Mouse (Mus musculus) heart, adult 2 months (tissue): ENCODE results near the gene Enah.

Experiments used
- CTCF ChIP-seq: fragments of 200-600 bp; IDR thresholded peaks from 2 replicates; pipeline ENCODE4 v1.8.1; 2022; ENCODE audit warnings: antibody characterized with exemption, mild to moderate bottlenecking, moderate library complexity
- EP300 ChIP-seq: fragments of 200-500 bp; IDR thresholded peaks from 2 replicates; pipeline ENCODE4 v1.6.1; 2011; ENCODE audit warnings: low read depth, low read length, control low read depth; ENCODE audit not compliant: insufficient read depth
- POLR2A ChIP-seq: fragments of 200-500 bp; IDR thresholded peaks from 2 replicates; pipeline ENCODE4 v1.6.1; 2011; ENCODE audit warnings: mild to moderate bottlenecking, low read depth, low read length, control low read depth; ENCODE audit not compliant: insufficient read depth

DNA sequence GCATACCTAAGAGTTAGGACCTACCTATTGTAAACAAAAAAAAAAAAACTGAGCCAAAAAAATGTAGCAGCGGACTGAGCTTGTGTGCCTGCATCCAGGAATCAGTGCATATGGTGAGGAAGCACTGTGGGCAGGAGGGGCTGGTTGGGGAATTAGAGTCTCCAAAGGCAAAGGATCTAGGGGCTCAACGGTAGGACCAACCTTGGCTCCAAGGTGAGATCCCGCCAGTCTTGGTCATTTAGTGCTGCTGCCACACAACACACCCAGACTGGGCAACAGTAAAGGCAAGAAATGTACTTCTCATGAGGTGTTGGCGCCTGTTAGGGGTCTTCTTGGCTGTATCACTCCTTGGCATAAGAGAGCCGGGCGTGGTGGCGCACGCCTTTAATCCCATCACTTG, 43.0 kb upstream of the Enah start:
- no peak for TF ChIP-seq CTCF
- no peak for TF ChIP-seq POLR2A
- no peak for TF ChIP-seq EP300
